Mouse (Mus musculus) brain, embryonic 14.5 days (tissue): ENCODE results near the gene Pgbd5.

Experiments
- CTCF ChIP-seq: fragments of 200-500 bp; IDR thresholded peaks from 2 replicates; pipeline ENCODE4 v1.5.1; 2012; ENCODE audit warnings: inconsistent platforms, mild to moderate bottlenecking, moderate library complexity, borderline replicate concordance; ENCODE audit not compliant: insufficient read depth, insufficient read length; ENCODE audit errors: extremely low read depth
- POLR2A ChIP-seq: fragments of 200-500 bp; IDR thresholded peaks from 2 replicates; pipeline ENCODE4 v1.6.1; 2012; ENCODE audit warnings: mild to moderate bottlenecking, inconsistent platforms, borderline replicate concordance; ENCODE audit not compliant: poor library complexity, insufficient read depth, insufficient read length, severe bottlenecking; ENCODE audit errors: extremely low read depth

GRCm38 (mm10) chr8:124360911-124361310, 78.5 kb downstream of the Pgbd5 start:
- TF ChIP-seq POLR2A (no peak), CTCF (no peak)
